Mouse (Mus musculus) layer of hippocampus, postnatal 25 days (tissue): ENCODE results near the gene Tns2. TPM values are rescaled to one million over a fixed set of nuclear protein-coding genes. Genes with fewer than 3 reads are reported as not detected.

Source experiments
- DNase-seq, 2 experiments: peaks; one replicate each; pipeline ENCODE4 v3.0.0; 2022; ENCODE audit warnings: mixed read lengths in 2 of 2, low spot score in 1 of 2; ENCODE audit errors: extremely low spot score in 1 of 2
- total RNA-seq, 2 experiments: library from RNA; stranded (reverse); gene quantifications; 2 replicates each; pipeline ENCODE4 v1.2.3; 2021

Gene Tns2
- total RNA-seq, 2 experiments from 2014 or later = 13.3 to 15.0 TPM

GRCm38 (mm10) chr15:102107689-102108573 lies 7.7 kb downstream of the Tns2 start:
- DNase-seq = peak; percentile 58 to 81

- DNase-seq = peak; percentile 58 to 78
These were observed 8.7 kb downstream of the Tns2 start for GRCm38 (mm10) chr15:102108651-102109525.

GRCm38 (mm10) chr15:102110271-102110670 lies 10.1 kb downstream of the Tns2 start:
- DNase-seq = no peak

GRCm38 (mm10) chr15:102110701-102111494 lies 10.7 kb downstream of the Tns2 start:
- DNase-seq = no peak

GRCm38 (mm10) chr15:102111495-102111829 lies 11.2 kb downstream of the Tns2 start:
- no peak for DNase-seq

- no peak for DNase-seq
These were observed 12.0 kb downstream of the Tns2 start for GRCm38 (mm10) chr15:102112181-102112580.

- no peak for DNase-seq
These were observed 12.6 kb downstream of the Tns2 start for GRCm38 (mm10) chr15:102112827-102113226.

- no peak for DNase-seq
These were observed 13.5 kb downstream of the Tns2 start for GRCm38 (mm10) chr15:102113674-102114073.

GRCm38 (mm10) chr15:102114651-102115260 lies 14.5 kb downstream of the Tns2 start:
- DNase-seq = no peak

GRCm38 (mm10) chr15:102115731-102116231 lies 15.6 kb downstream of the Tns2 start:
- DNase-seq = no peak

- no peak for DNase-seq
These were observed 16.7 kb downstream of the Tns2 start for GRCm38 (mm10) chr15:102116753-102117415.

- DNase-seq = no peak
These were observed 17.5 kb downstream of the Tns2 start for GRCm38 (mm10) chr15:102117461-102118443.

GRCm38 (mm10) chr15:102118591-102118990 lies 18.4 kb downstream of the Tns2 start:
- no peak for DNase-seq

GRCm38 (mm10) chr15:102119121-102119830 lies 19.1 kb downstream of the Tns2 start:
- DNase-seq = no peak

- DNase-seq = no peak
These were observed 19.6 kb downstream of the Tns2 start for GRCm38 (mm10) chr15:102119831-102120170.

- no peak for DNase-seq
These were observed 20.3 kb downstream of the Tns2 start for GRCm38 (mm10) chr15:102120530-102120929.

- no peak for DNase-seq
These were observed 26.1 kb downstream of the Tns2 start for GRCm38 (mm10) chr15:102126303-102126702.

GRCm38 (mm10) chr15:102133314-102133713 lies 33.1 kb downstream of the Tns2 start:
- no peak for DNase-seq
